Mouse (Mus musculus): ENCODE results near the gene Arfgap1.

The Arfgap1 gene

GRCm38 (mm10) chr2:180967010-180967763 lies at the start of gene Arfgap1:
Gene Arfgap1, plus strand, starts transcription at chr2:180967225.
- DNase-seq (ENCODE audit: low read depth, low spot score) = peak; percentile 85

- DNase-seq (ENCODE audit: low read depth, low spot score) = no peak
Measured at GRCm38 (mm10) chr2:180919913-180920809, 46.9 kb upstream of the Arfgap1 start.

- peak; percentile 96 for DNase-seq (ENCODE audit: low read depth, low spot score)
Measured at GRCm38 (mm10) chr2:180920810-180921400, 46.1 kb upstream of the Arfgap1 start, which contains the start of gene Ythdf1. Gene Ythdf1, minus strand, starts transcription at chr2:180920949.

GRCm38 (mm10) chr2:180922739-180923138 lies 44.3 kb upstream of the Arfgap1 start:
- DNase-seq (ENCODE audit: low read depth, low spot score) = no peak

- DNase-seq (ENCODE audit: low read depth, low spot score) = peak; percentile 72
Measured at GRCm38 (mm10) chr2:180925176-180925575, 41.8 kb upstream of the Arfgap1 start.

- no peak for DNase-seq (ENCODE audit: low read depth, low spot score)
Measured at GRCm38 (mm10) chr2:180928723-180929122, 38.3 kb upstream of the Arfgap1 start, which contains the start of gene Birc7. Gene Birc7, plus strand, starts transcription at chr2:180929023.

GRCm38 (mm10) chr2:180932418-180932817 lies 34.6 kb upstream of the Arfgap1 start:
- DNase-seq (ENCODE audit: low read depth, low spot score) = no peak

GRCm38 (mm10) chr2:180940187-180940586 lies 26.8 kb upstream of the Arfgap1 start:
- DNase-seq (ENCODE audit: low read depth, low spot score) = no peak

- DNase-seq (ENCODE audit: low read depth, low spot score) = no peak
Measured at GRCm38 (mm10) chr2:180941869-180942268, 25.2 kb upstream of the Arfgap1 start.

- DNase-seq (ENCODE audit: low read depth, low spot score) = no peak
Measured at GRCm38 (mm10) chr2:180949947-180950346, 17.1 kb upstream of the Arfgap1 start.

GRCm38 (mm10) chr2:180952731-180953171 lies 14.3 kb upstream of the Arfgap1 start:
- no peak for DNase-seq (ENCODE audit: low read depth, low spot score)

GRCm38 (mm10) chr2:180953638-180954037 lies 13.4 kb upstream of the Arfgap1 start:
- no peak for DNase-seq (ENCODE audit: low read depth, low spot score)

GRCm38 (mm10) chr2:180954061-180955047 lies 12.7 kb upstream of the Arfgap1 start, which contains the start of gene Nkain4:
Gene Nkain4, minus strand, starts transcription at chr2:180954699.
- peak; percentile 78 for DNase-seq (ENCODE audit: low read depth, low spot score)

GRCm38 (mm10) chr2:180959605-180960004 lies 7.4 kb upstream of the Arfgap1 start:
- DNase-seq (ENCODE audit: low read depth, low spot score) = no peak

GRCm38 (mm10) chr2:180960187-180960586 lies 6.8 kb upstream of the Arfgap1 start:
- no peak for DNase-seq (ENCODE audit: low read depth, low spot score)

- DNase-seq (ENCODE audit: low read depth, low spot score) = no peak
Measured at GRCm38 (mm10) chr2:180962616-180963308, 4.3 kb upstream of the Arfgap1 start.

GRCm38 (mm10) chr2:180963956-180964355 lies 3.1 kb upstream of the Arfgap1 start:
- DNase-seq (ENCODE audit: low read depth, low spot score) = peak; percentile 76

- no peak for DNase-seq (ENCODE audit: low read depth, low spot score)
Measured at GRCm38 (mm10) chr2:180966092-180966882, 738 bp upstream of the Arfgap1 start.

GRCm38 (mm10) chr2:180981133-180981532 lies 14.1 kb downstream of the Arfgap1 start:
- no peak for DNase-seq (ENCODE audit: low read depth, low spot score)

All from forelimb bud, embryonic 11.5 days (tissue).